Mouse (Mus musculus) left cerebral cortex, postnatal 10 days (tissue): Measurements from ENCODE around the gene Smarcc2. TPM values are rescaled to one million over a fixed set of nuclear protein-coding genes. Genes with fewer than 3 reads are reported as not detected.
"Not testable (repeated sequence)": the region's sequence is repeated elsewhere in the genome, so short reads cannot be mapped to it uniquely, and the experiment has no call there.

Experiments used
- DNase-seq, 2 experiments: peaks; one replicate each; pipeline ENCODE4 v3.0.0; 2021 to 2022; ENCODE audit warnings: low spot score in 2 of 2, mixed read lengths in 1 of 2; ENCODE audit errors: extremely low spot score in 1 of 2
- intact Hi-C: fragments of 180-260 bp; cut with DNase I; formaldehyde crosslinking; loops from one replicate; pipeline ENCODE4 v1.15.1; 2025
- total RNA-seq, 2 experiments: library from RNA; stranded (reverse); gene quantifications; 2 replicates each; pipeline ENCODE4 v1.2.3; 2021

The Smarcc2 gene
- total RNA-seq, 2 experiments from 2014 or later = 204 to 226 TPM

DNA sequence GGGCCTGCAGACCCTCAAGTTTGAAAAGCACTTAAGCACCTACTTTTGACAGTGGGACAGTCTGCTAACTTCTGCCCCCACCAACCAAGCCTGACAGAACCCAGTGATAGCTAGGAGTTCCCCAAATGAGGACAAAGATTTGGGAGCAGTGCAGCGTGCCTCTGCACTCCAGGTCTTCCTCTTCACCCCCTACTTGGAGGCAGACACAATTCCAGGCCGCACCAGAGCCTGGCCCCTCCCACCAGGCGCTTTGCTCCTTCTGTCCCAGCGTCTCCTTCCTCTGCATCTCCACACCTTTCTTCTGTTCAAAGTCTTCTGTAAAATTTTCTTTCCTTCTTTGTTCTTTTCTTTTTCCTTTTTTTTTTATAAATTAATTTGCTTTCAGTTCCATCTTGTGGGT is 30.7 kb downstream of the Smarcc2 start:
- DNase-seq = no peak

DNA sequence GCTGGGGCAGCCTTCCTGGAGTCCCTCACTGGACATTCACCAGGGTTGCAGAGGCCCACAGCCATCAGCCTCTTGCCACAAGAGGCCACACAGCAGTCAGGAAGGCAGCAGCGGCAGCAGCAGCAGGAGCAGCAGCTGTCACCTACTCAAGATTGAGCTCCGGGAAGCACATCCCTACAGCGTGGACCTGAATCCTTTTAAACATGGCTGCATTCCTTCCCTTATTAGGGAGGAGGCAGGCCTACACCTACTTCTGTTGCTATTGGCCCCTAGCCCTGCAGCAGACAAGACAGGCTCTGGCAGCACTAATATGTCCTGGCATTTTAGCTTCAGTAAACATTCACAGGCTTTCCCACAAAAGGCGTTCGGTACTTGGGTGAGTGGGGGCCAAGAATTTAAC is 31.2 kb downstream of the Smarcc2 start:
- intact Hi-C loops = loop anchor here (5.0 kb wide), 2 partner anchors 37 to 57 kb away; partner anchors contain the start of genes Esyt1, Rpl41 and Zc3h10

More for the DNA sequence above, 30.7 kb downstream of the Smarcc2 start:
- intact Hi-C loops = loop anchor here (5.0 kb wide), 2 partner anchors 38 to 58 kb away; partner anchors contain the start of genes Esyt1, Rpl41 and Zc3h10

GRCm38 (mm10) chr10:128490912-128491311 is 31.9 kb downstream of the Smarcc2 start:
- intact Hi-C loops = loop anchor here (5.0 kb wide), 2 partner anchors 36 to 56 kb away; partner anchors contain the start of genes Esyt1, Rpl41 and Zc3h10
- DNase-seq = no peak

More for the DNA sequence above, 31.2 kb downstream of the Smarcc2 start:
- DNase-seq = peak in 1 of 2 experiments; percentile 46

DNA sequence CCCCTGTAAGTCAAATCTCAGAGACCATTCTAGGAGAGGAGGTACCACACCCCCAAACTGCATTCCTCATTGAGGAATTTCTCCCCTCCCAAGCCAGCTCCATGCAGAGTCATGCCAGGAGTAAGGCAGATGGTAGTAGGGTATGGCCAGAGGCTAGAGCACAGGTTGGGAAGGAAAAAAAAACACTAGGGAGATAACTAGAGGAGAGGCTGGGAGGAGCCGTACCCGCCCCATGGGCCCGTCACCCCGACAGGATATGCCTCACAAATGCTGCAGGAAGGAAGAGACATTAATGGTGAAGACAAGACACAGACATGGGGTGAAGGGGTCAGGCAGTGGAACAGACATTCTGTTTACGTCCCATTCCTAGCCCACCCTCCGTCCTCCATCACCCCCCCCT is 32.4 kb downstream of the Smarcc2 start:
- DNase-seq = no peak
- intact Hi-C loops = loop anchor here (5.0 kb wide), 2 partner anchors 36 to 56 kb away; partner anchors contain the start of genes Esyt1, Rpl41 and Zc3h10

GRCm38 (mm10) chr10:128492051-128492450 is 33.0 kb downstream of the Smarcc2 start:
- DNase-seq = not testable (repeated sequence)
- intact Hi-C loops = loop anchor here (5.0 kb wide), 2 partner anchors 35 to 55 kb away; partner anchors contain the start of genes Esyt1, Rpl41 and Zc3h10

GRCm38 (mm10) chr10:128492633-128493311 is 33.7 kb downstream of the Smarcc2 start:
- intact Hi-C loops = loop anchor here (5.0 kb wide), 2 partner anchors 35 to 55 kb away; partner anchors contain the start of genes Esyt1, Rpl41 and Zc3h10
- DNase-seq = peak in 1 of 2 experiments; percentile 79

DNA sequence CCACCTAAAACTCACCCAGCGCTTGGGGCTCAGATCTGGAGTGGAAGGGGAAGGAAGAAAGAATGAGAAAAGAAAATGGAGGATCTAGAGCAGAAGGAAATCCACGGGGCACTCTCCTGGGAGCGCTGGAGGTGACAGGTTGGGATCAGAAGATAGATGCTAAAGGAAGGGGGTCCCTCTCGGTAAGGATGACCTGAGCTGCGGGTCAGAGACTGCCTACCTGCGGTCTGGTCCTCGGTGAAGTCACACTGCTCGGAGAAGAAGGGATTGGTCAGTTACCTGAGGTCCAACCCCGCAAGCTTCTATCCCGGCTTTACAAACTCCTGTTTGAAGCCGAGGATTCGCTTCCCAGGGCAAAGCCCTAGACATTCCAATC is 34.3 kb downstream of the Smarcc2 start:
- intact Hi-C loops = loop anchor here (5.0 kb wide), 2 partner anchors 34 to 54 kb away; partner anchors contain the start of genes Esyt1, Rpl41 and Zc3h10
- no peak for DNase-seq

DNA sequence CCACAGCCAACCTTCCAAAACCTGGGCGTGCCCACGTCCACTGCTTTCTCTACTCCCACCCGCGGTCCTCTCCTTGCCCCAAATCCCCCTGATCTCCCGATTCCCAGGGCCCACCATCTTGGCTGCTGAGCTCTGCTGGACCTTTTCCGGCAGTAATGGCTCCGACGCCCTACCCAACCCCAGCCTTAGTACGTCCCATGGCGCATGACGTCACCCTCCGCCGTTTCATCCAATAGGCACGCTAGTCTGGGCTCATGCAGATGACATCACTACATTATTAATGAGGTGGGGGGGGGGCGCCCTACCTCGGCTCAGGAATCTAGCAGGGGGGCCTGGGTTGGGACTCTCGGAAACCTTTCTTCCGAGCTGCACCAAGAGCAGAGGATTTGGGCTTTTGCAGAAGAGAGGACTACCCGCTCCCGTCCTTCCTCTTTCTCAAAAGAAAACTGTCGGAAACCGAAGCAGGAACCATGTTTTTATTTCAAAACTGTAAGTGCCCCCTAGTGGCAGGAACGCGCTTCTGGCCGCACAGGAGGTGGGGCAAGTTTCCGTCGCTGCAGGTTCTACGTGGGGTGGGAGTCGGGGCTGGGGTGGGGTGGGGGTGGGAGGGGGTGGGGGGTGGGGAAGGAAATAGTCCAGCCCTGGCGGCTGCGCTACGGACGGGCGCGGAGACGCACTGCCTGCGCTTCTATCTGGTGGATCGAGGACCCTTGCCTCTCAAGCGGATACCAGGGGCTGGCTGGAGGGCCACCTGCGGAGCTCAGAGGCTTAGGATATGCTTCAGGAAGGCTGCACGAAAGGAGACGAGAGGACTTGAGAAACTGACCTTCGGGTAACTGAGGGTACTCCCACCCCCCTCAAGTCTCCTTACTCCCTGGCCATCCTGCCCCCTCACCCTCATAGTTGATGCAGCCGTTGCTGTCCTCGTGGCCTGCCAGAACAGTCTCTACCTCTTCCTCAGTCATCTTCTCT is 34.9 kb downstream of the Smarcc2 start, which contains the start of gene Myl6:
TSS of gene Myl6 (minus strand) at position 451 of the 972 bp plus-strand sequence.
- intact Hi-C loops = loop anchor here (5.0 kb wide), 2 partner anchors 33 to 53 kb away; partner anchors contain the start of genes Esyt1, Rpl41 and Zc3h10
- peak; percentile 98 to 99 for DNase-seq

GRCm38 (mm10) chr10:128494667-128495245 is 35.7 kb downstream of the Smarcc2 start:
- intact Hi-C loops = loop anchor here (5.0 kb wide), 2 partner anchors 33 to 53 kb away; partner anchors contain the start of genes Esyt1, Rpl41 and Zc3h10
- no peak for DNase-seq

- DNase-seq = no peak
- intact Hi-C loops = no loop called here
Measured at GRCm38 (mm10) chr10:128495270-128495669, 36.2 kb downstream of the Smarcc2 start.

DNA sequence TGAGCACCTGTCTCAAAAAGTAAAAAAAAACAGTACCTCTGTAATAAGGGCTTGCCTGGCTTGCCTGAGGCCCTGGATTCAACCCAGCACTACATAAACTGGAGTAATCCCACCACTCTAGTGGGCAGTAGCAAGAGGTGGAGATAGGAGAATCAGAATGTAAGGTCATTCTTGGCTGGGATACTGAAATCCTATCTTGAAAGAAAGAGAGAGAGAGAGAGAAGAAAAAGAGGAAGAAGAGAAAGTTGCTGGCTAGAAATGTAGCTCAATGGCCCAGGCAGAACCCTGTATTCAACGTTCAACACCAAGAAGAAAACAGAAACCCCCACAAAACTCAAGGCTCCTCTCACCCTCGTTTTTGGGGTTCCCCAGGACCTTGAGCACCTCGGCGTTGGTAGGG is 36.9 kb downstream of the Smarcc2 start:
- no peak for DNase-seq
- intact Hi-C loops = no loop called here

- no peak for DNase-seq
- intact Hi-C loops = no loop called here
Measured at GRCm38 (mm10) chr10:128496509-128497077, 37.5 kb downstream of the Smarcc2 start.

DNA sequence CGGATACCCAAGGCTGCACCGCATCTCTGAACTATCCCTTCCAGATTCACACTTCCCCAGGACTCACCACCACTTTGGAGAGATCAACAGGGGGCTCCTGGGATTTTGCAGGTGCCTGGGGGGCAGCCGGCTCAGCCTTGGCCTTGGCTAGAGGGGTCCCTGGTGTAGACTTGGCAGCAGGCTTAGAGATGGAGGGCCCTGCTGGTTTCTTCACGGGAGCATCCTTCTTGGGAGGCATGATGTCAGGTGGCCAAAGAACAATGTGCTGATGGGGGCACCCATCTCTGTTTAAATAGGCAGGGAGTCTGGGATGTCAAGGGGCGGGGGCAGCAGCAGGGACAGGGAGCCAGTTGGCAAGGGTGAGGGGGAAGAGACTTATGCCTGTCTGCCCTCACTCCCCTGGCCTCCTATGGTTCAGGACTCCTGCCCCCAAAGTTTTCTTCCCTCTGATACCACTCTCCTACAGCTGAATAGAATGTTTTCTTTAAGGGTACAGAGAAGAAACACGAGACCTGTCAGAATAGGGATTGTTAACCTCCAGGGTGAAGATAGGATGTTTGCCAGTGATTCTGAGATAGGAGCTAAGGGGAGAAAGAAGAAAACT is 38.2 kb downstream of the Smarcc2 start:
- DNase-seq = no peak
- intact Hi-C loops = no loop called here

DNA sequence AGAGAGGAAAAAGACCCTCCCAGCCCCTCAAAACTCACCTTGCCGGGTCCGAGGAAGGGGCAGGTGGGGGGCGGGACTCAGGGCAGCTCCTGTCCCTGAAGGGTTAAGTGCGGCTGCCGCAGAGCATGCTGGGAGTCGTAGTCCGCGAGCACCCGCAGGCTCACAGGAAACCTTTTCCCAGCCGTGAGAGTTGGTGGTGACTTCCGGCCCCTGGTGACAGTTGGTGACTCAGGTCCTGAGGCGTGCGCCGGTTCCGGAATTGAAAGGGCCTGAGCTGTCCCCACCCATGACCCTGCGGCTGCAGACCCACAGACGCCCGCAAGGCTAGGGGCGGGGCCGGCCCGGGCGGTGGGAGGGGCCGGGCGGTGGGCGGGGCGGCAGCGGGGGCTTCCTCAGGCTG is 39.5 kb downstream of the Smarcc2 start, which contains the start of gene Myl6b:
TSS of gene Myl6b (minus strand) at position 96 of the 400 bp plus-strand sequence.
- intact Hi-C loops = no loop called here
- DNase-seq = peak; percentile 96 to 98

DNA sequence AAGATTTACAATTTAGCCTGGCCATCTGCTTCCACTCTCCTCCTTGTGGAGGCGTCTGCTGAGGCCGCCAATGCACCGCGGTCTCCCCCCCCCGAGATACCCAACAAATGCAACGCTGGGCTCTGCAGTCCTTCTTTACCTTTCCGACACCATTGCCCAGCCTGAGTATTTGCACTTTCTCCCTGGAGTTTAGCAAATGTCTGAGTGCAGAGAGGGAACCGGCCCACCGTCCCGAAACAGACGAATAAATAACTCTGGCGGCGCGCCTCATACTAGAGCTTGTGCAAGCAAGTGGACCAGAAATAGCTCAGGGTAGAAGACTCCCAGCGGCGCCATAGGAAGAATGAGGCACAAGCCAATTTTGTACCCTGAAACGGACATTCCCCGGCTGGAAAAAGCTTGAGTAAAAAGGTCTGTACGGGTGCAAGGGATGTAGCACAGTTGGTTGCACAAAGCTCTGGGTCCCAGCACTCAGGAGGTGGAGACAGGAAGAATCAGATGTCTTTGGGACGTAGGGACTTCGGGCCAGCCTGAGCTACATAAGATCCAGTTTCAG is 40.1 kb downstream of the Smarcc2 start:
- intact Hi-C loops = no loop called here

GRCm38 (mm10) chr10:128502341-128502740 is 43.3 kb downstream of the Smarcc2 start:
- DNase-seq = no peak
- intact Hi-C loops = no loop called here

More for the DNA sequence above, 40.1 kb downstream of the Smarcc2 start:
- DNase-seq = peak in 1 of 2 experiments; percentile 74

DNA sequence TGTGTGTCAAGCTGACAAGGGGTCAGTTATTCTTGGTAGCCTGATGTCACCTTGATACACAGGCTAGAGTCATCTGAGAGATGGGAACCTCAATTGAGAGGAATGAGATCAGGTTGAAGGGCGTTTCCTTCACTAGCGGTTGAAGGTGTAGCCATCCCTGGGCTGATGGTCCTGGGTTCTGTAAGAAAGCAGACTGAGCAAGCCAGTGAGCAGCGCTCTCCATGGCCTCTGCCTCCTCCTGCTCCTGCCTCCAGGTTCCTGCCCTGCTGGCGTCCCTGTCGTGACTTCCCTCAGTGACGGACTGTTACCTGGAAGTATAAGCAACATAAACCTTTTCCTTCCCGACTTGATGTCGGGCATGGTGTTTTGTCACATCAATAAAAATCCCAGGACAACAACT is 44.5 kb downstream of the Smarcc2 start:
- intact Hi-C loops = no loop called here
- DNase-seq = no peak
